ENCODE assay signal across 8 mouse cellular contexts in genomic region chr5:35973800-35974199, GRCm38 (mm10).
DNase-seq lines count a peak whose midpoint lies in the region; ATAC-seq and TF ChIP-seq lines count a peak whose summit lies in the region.

No protein-coding gene starts in this region.

- 16% methylated on average over 12 of the region's 12 CpGs for WGBS in kidney, postnatal 0 days
- WGBS in forebrain, embryonic 10.5 days, result 94% methylated on average over 12 of the region's 12 CpGs

- peak overlapping the region; percentile 14 for H3K27ac ChIP-seq in kidney, postnatal 0 days
- H3K27ac ChIP-seq in forebrain, embryonic 10.5 days, result no peak overlapping the region

- peaks cover 40% of the 10 kb centered on the region for H3K36me3 ChIP-seq in kidney, postnatal 0 days (ENCODE audit: insufficient read depth, low read length)
- peaks cover 26% of the 10 kb centered on the region for H3K36me3 ChIP-seq in myocyte (ENCODE audit: control insufficient read depth, insufficient read depth)
- peaks cover 46% of the 10 kb centered on the region for H3K36me3 ChIP-seq in forebrain, embryonic 10.5 days (replicated peaks)

- peak; percentile 85 for ATAC-seq in CD4-positive, CD25-positive, alpha-beta regulatory T cell, adult 4 months
- ATAC-seq in kidney, postnatal 0 days (replicated peaks; ENCODE audit: low FRiP score, low read depth), result no peak; the same call in 1 of the 2 replicates

- no peaks in the 10 kb centered on the region for H3K27me3 ChIP-seq in kidney, postnatal 0 days (ENCODE audit: insufficient read depth, low read length)
- H3K27me3 ChIP-seq in myocyte (ENCODE audit: control insufficient read depth, insufficient read depth, insufficient read length), result no peaks in the 10 kb centered on the region
- H3K27me3 ChIP-seq in forebrain, embryonic 10.5 days (ENCODE audit: poor library complexity, severe bottlenecking), result no peaks in the 10 kb centered on the region

- no peaks in the 10 kb centered on the region for H3K79me2 ChIP-seq in myocyte (ENCODE audit: control insufficient read depth, insufficient read depth)

- TF ChIP-seq POLR2A in myocyte (IDR thresholded peaks at IDR 0.05; ENCODE audit: insufficient read length, low read depth), result no peak

- no peak for TF ChIP-seq CTCF in kidney, postnatal 0 days (IDR thresholded peaks at IDR 0.05; ENCODE audit: low read depth)

- H3K4me1 ChIP-seq in kidney, postnatal 0 days (replicated peaks; ENCODE audit: insufficient read depth, low read length), result peaks cover 17% of the 10 kb centered on the region
- H3K4me1 ChIP-seq in forebrain, embryonic 10.5 days, result peaks cover 9% of the 10 kb centered on the region

- no peak overlapping the region for H3ac ChIP-seq in myocyte (ENCODE audit: control insufficient read depth, insufficient read length)

- no peak overlapping the region for H3K4me3 ChIP-seq in kidney, postnatal 0 days (replicated peaks; ENCODE audit: low read depth, low read length)
- H3K4me3 ChIP-seq in myocyte, result no peak overlapping the region
- H3K4me3 ChIP-seq in forebrain, embryonic 10.5 days, result no peak overlapping the region

- H3K4me2 ChIP-seq in kidney, postnatal 0 days (ENCODE audit: low read length), result peak overlapping the region; percentile 14
- H3K4me2 ChIP-seq in myocyte (ENCODE audit: low read depth), result peak overlapping the region; percentile 64

- no peak overlapping the region for H3K9ac ChIP-seq in kidney, postnatal 0 days (ENCODE audit: low read depth, low read length)

- peak; percentile 66 to 73 for DNase-seq in adrenal gland, adult 18-20 months (ENCODE audit: low spot score in 2 of 2)
- DNase-seq in heart, adult 9 months (ENCODE audit: low spot score in 2 of 2), result peak; percentile 85 to 89
- DNase-seq in kidney, postnatal 0 days (ENCODE audit: low spot score), result peak; percentile 96
- peak; percentile 51 to 79 for DNase-seq in urinary bladder, postnatal 36 days (ENCODE audit: low spot score in 2 of 2)
- no peak for DNase-seq in forebrain, embryonic 10.5 days (ENCODE audit: extremely low spot score, low spot score)
- no peak for DNase-seq in layer of hippocampus, adult 8-10 months (ENCODE audit: low spot score in 2 of 2)

- H3K9me3 ChIP-seq in kidney, postnatal 0 days (replicated peaks; ENCODE audit: low read length), result no peaks in the 10 kb centered on the region
- no peaks in the 10 kb centered on the region for H3K9me3 ChIP-seq in forebrain, embryonic 10.5 days

TF ChIP-seq in myocyte, 11 proteins besides CTCF, POLR2A, EP300 and RAD21:
- TF ChIP-seq POLR2AphosphoS2 (IDR thresholded peaks at IDR 0.05; ENCODE audit: insufficient read length, low read depth) (no peak), MYOD1 (IDR thresholded peaks at IDR 0.05; ENCODE audit: control insufficient read depth in 1 of 3, insufficient read length in 2 of 3, low read depth in 2 of 3) (peak in 2 of 3 experiments; percentile 54 to 83), TCF3 (IDR thresholded peaks at IDR 0.05; ENCODE audit: insufficient read length, low read depth) (no peak), CEBPB (IDR thresholded peaks at IDR 0.05; ENCODE audit: insufficient read depth, poor library complexity, severe bottlenecking) (no peak), MYOG (IDR thresholded peaks at IDR 0.05; ENCODE audit: control insufficient read depth in 1 of 3, insufficient read depth in 1 of 3, insufficient read length in 2 of 3, low read depth in 2 of 3) (peak in 2 of 3 experiments; percentile 66 to 70), SRF (IDR thresholded peaks at IDR 0.05; ENCODE audit: control insufficient read depth, insufficient read length, low read depth) (no peak), MAX (IDR thresholded peaks at IDR 0.05; ENCODE audit: low read depth) (no peak)

Comparison
In these comparisons a context has a peak if more than half of its experiments do, and no peak if none do; other contexts are left out.
1. DNase-seq: peak in adrenal gland, adult 18-20 months (2 of 2), heart, adult 9 months (2 of 2), kidney, postnatal 0 days (single experiment) and urinary bladder, postnatal 36 days (2 of 2); none in forebrain, embryonic 10.5 days (single experiment) and layer of hippocampus, adult 8-10 months (0 of 2).